Mouse (Mus musculus): ENCODE results near the gene Brap.
A peak's percentile ranks its signal among the peaks of the same experiment; 100 is the strongest.
"Not testable (repeated sequence)": the region's sequence is repeated elsewhere in the genome, so short reads cannot be mapped to it uniquely, and the experiment has no call there.

Brap gene

DNA sequence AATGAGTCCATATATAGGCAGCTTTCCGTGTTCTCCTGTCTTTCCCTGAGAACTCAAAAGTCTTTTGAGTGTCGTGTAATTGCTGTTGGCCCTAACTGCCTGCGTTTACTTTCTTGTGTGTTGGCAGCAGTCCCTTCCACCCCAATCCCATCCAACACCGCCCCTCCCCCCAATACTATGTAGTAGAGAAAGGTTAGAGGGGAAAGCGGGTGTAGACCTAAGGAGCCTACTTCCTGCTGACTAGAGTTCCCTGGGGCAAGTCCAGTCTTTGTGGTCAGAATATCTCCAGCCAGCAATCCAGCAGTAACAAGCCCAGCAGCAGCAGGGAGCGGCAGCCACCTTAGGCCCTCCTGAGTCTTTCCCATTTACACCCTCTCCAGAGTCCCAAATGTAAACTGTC, 8.0 kb downstream of the Brap start:
- DNase-seq (ENCODE audit: low read depth, low spot score), result no peak

DNA sequence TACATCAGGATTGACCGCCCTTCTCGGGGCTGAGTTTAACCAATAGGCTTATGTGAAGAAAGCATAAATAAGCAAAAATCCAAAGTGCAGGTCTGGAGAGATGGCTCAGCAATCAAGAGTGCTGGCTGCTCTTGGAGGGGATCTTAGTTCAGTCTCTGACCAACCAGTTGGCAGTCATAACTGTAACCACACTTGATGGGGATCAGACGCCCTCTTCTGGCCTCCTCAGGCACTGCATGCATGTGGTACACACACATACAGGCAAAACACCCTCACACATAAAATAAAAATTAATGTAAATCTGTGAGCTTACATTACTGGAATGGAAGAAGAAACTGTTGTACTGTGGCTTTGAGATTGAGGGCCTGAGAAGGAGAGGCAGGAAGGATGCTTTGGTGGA, 10.0 kb downstream of the Brap start:
- peak; percentile 59 for DNase-seq (ENCODE audit: low read depth, low spot score)

DNA sequence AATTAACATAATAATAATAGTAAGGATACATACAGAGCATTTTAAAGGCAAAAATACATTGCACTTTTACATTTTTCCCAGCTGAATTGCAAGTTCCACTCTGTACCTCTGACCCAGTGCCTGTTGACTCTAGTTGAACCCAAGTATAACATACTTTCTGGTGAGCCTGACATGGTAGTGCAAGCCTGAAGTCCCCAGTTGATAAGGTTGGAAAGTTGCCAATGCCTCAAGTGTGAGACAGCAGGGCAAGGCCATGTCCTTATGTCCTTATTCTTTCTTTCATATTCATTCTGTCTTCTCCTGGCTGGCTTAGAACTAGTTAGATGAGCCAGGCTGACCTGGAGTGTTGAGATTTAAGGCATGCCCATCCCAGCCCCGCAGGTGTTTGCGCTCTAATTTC, 21.9 kb downstream of the Brap start:
- no peak for DNase-seq (ENCODE audit: low read depth, low spot score)

DNA sequence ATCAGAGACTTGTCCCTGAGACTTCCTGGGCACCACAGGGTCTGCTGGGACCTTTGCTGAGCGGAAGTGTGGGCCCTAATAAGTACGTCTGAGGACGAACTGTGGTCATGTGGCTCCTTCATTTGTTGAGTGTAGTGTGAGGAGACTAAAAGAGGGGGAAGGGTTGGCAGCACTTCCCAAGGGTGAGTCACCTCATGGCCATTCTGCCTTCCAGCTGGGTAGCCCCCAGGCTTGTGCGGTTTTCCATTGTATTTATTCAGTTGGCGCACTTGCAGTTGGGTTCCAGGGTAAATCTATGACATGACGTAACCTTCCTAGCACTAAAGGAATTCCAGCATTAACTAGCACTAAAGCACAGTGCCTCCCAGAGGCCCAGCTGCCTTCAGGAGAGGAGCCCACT, 25.1 kb downstream of the Brap start:
- DNase-seq (ENCODE audit: low read depth, low spot score), result no peak

DNA sequence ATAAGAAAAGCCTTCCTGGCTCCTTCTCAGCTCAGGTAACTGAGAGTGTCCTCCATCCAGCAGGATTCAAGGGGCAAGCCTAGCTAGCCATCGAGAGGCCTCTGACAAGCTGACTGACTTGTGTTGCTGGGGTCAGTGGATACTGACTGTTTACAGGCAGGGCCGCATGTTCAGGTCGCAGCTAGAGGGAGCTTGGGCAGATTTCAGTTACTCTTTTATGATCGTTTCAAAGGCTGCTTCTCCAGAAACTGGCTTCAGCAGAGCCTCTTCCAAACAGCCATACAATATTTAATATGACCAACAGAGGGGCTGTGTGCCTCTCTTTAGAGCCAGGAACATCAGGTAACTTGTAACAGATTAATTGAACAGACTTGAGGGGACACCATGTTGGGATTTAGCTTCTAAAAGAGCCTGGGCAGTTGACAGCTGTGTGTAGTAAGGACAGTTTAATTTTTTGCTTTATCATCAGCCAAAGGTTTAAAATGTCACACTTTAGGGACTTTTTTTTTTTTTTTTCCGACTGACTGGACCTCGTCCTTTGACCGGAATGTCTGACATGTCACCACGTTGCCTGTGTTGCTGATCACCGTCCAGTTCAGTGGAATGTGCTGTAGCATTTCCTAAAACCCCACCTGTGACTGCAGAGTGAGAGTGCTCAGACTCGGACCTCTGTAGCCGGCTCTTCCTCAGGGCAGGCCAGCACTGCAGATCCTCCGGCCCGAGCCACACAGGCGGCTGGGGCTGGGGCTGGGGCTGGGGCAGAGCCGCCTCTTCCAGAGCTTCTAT, 25.9 kb downstream of the Brap start:
- no peak for DNase-seq (ENCODE audit: low read depth, low spot score)

DNA sequence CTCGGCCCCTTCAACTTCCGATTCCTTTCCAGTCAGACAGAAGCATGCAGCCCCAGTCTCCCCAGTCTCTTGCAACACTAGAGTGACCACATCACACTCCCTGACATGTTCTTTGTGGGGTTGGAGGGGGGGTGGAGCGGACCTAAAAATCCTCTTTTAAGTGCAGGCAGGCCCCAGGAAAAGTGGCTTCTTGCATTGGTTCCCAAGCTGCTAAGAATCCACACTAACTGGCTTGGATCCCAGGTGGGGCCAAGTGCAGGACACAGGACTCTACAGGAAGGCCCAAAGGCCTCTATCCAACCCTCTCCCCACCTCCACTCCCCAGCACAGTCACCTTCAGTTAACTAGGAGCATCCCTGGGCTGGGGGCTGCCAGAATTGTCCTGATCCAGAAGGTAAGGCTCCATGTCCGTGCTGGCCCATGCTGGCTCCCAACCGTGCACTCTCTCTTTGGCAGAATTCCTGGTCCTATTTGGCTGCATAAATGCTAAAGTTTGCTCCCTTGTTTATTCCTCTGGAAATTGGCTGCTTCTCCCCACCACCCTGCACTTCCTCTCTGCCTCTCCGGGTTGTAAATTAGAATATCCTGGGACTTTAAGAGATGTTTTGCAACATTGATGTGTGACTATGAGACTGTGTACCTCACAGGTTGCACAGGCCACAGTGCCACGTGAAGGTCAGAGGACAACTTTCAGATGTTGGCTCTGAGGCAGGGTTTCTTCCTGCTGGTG, 30.3 kb downstream of the Brap start:
- no peak for DNase-seq (ENCODE audit: low read depth, low spot score)

- DNase-seq (ENCODE audit: low read depth, low spot score), result not testable (repeated sequence)
These were observed 31.1 kb downstream of the Brap start for GRCm38 (mm10) chr5:121691436-121691835.

DNA sequence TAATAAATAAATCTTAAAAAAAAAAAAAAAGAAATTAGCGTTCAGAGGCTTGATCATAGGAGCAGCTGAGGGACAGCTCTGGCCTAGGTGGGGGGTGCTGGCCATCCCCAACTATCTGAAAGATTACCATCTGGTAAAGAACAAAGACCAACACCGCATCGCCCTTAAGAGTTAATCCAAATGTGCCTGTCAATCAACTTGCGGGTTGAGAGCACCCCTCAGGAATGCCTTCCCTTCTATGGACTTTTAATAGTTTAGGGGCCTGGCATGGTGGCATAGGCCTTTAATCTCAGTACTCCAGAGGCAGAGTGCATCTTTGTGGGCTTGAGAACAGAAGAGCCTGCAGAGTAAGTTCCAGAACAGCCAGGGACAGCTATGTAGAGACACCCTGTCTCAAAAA, 32.5 kb downstream of the Brap start:
- DNase-seq (ENCODE audit: low read depth, low spot score), result no peak

GRCm38 (mm10) chr5:121696761-121697160, 36.4 kb downstream of the Brap start:
- no peak for DNase-seq (ENCODE audit: low read depth, low spot score)

GRCm38 (mm10) chr5:121699891-121700290, 39.5 kb downstream of the Brap start:
- no peak for DNase-seq (ENCODE audit: low read depth, low spot score)

GRCm38 (mm10) chr5:121700496-121700895, 40.1 kb downstream of the Brap start:
- no peak for DNase-seq (ENCODE audit: low read depth, low spot score)

DNA sequence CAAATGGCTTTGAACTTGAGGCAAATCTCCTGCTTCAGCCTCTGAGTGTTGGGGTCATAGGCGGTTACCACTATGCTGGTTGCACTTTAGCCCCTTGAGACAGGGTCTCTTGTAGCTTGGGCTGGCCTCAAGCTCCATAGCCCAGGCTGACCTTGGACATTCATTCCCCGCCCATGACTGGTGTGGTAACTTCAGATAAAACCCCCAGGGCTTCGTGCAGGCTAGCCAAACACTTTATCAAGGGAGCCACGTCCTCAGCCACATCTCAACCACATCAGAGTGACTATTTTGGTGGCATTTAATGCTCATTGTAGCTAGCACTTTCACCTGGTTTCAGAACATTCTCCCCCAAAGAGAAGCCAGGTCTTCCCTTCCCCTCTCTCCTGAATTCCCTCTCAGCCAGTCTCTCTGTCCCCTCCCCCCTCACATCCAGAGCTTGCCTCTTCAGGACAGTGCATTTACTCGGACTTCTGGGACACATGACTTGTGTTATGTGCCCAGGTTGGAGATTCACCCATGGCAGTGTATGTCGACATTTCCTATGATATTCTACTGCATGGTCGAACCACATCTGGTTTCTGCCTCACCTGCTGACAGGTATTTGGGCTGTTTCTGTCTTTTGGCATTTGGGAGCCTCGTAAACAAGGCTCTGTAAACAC, 40.9 kb downstream of the Brap start:
- DNase-seq (ENCODE audit: low read depth, low spot score), result no peak

DNA sequence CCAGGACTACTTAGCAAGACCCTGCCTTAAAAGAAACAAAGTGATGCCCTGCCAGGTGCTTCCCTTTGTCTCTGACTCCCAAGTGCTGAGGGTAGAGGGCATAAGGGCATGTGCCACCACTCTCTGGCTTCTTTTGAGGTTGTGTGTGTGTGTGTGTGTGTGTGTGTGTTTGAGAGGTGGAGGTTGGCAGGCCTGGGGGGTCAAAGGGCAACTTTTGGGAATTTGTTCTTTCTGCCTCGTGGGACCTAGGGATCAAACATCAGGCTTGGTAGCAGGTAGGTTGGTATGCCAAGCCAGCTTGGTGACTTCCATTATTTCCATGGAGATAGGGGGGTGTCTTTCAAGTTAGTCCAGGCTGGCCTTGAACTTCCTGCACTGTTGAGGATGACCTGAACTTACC, 43.0 kb downstream of the Brap start:
- DNase-seq (ENCODE audit: low read depth, low spot score), result no peak

- DNase-seq (ENCODE audit: low read depth, low spot score), result no peak
These were observed 44.3 kb downstream of the Brap start for GRCm38 (mm10) chr5:121704512-121705248.

DNA sequence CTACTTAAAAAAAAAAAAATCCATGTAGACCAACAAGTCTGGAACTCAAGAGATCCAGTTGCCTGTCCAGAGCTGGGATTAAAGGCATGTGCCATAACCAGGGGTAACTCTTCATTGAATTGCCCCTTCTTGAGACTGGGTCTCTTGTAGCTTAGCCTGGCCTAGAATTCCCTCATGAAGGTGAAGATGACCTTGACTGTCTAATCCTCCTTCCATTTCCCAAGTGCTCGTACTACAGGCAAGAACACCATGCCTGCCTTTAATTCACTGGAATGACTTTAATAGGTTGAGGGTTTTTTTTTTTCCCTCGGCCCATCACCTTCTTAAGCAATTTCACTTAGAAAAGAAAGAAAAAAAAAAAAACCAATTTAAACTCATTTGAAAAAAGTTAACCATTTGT, 50.0 kb downstream of the Brap start:
- DNase-seq (ENCODE audit: low read depth, low spot score), result no peak

DNA sequence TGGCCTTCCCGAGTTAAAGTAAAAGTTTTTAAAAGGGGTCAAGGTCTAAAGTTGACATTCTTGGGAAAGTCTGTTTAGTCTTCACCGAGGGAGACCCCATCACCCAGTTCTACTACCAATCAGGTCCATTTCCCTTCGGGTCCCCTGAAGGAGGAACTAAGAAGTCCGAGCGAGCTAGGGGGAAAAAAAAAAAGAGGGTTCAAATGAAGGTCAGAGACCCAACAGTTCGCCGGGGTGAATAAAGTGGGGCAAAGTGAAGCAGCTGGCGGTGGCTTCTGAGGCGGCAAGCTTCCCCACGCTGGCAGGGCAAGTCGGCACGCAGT, 50.4 kb downstream of the Brap start:
- no peak for DNase-seq (ENCODE audit: low read depth, low spot score)

GRCm38 (mm10) chr5:121711174-121711927, 51.0 kb downstream of the Brap start, which contains the start of gene Atxn2:
Gene Atxn2, plus strand, starts transcription at chr5:121711337.
- peak; percentile 88 for DNase-seq (ENCODE audit: low read depth, low spot score)

DNA sequence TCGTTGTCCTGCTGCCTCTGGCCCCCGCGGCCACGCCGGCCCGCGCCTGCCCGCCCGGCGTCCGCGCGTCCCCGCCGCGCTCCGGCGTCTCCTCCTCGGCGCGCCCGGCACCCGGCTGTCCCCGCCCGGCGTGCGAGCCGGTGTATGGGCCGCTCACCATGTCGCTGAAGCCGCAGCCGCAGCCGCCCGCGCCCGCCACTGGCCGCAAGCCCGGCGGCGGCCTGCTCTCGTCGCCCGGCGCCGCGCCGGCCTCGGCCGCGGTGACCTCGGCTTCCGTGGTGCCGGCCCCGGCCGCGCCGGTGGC, 51.5 kb downstream of the Brap start:
- DNase-seq (ENCODE audit: low read depth, low spot score), result no peak

DNA sequence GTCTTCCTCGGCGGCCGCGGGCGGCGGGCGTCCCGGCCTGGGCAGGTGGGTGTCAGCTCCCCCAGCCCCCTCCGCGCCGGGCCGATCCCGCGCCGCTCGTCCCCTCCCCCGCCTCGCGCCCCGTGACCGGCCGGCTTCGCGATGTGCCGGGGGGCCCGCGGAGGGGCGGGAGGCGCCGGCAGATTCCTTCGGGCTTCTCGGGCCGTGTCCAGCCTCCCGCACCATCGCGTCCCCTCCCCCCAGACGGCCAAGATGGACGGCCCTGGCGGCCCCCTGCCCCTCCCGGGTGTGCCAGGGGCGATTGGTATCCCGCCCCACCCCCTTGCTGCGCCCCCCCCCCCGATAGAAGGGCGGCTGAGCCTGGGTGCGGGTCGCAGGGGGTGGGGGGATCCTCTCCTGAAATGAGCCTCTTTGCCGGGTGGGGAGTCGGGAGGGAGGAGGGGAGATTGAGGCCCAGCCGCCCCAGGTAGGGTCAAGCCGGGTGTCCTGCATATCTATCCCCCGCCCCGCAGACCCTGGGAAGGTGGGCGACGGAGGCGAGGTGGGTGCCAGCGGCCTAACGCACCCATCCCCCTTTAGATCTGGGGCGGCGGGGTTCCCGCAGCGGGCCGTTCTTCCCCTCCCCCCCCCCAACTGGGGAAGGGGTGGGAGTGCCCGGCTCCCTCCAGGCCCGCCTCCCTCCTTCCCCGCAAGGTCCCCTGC, 52.0 kb downstream of the Brap start:
- DNase-seq (ENCODE audit: low read depth, low spot score), result peak; percentile 55

GRCm38 (mm10) chr5:121712934-121713538, 52.7 kb downstream of the Brap start:
- DNase-seq (ENCODE audit: low read depth, low spot score), result peak; percentile 22

All from CD4-positive, CD25-positive, alpha-beta regulatory T cell, adult 2 months (primary cell).